Mouse (Mus musculus) frontal cortex, adult (tissue): ENCODE data around the gene Best1.

ENCODE experiments used
- ATAC-seq: cut with Nextera tagmentation; 2 replicates; pipeline ENCODE4 v1.9.2; 2017; ENCODE audit warnings: mild to moderate bottlenecking, moderate library complexity, mixed read lengths; ENCODE audit not compliant: low TSS enrichment

Best1 gene

DNA sequence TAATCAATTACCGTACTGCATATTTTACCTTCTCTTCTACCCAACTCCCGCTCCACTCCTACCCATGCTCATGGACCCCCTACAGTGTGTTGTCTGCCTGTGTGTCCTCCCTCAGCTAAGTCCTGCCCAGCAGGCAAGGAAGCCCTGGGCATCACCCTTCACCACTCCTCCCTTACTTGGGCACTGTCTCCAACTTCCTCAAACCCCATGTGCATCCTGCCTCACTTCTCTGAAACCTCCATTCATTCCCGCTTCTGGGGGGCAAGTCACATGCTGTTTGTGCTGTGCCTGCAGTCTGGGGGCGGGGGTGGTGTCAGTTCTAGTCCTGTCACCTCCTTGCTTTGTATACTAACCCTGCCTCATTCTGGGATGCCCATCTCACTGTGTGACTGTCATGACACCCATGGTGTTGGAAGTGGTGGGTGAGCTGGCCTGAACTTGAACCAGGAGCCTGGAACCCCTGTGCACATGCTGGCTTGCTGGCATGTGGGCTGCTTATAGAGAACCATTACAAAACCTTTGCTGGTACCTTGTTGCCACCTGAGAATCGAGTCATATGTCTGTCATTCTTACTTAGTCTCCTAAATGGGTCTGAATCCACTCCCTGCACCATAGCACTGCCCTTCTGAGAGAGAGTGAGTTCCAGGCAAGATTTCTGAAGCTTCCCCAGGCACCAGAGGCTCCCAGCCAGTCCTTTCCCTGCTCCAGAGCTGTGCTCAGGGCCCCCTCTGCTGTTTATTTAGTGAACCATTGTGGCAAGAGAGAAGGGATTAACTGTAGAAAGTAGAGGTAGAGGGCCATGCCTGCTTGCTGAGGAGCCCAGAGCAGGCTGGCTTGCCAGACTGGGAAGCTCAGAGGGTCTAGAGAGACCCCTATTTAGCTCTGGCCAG is 21.2 kb upstream of the Best1 start:
- ATAC-seq, result peak; percentile 71

DNA sequence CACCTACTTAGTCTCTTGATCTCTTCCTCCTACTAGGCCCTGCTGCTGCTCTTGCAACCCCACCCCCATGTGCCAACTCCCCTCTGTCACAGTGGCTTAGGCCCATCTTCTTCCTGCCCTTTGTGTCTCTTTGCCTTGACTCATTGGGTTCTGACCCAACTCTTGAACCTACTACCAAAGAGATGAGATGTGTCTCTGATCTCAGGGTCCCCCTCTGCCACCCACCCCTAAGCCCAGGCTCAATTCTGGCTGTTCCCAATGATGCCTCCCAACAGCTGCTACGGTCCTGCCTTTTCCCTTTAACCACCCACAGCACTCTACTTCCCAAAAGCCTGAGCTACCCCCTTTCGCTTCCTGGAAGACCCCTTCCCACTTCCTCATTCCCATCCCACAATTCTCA is 20.5 kb upstream of the Best1 start:
- ATAC-seq, result no peak

DNA sequence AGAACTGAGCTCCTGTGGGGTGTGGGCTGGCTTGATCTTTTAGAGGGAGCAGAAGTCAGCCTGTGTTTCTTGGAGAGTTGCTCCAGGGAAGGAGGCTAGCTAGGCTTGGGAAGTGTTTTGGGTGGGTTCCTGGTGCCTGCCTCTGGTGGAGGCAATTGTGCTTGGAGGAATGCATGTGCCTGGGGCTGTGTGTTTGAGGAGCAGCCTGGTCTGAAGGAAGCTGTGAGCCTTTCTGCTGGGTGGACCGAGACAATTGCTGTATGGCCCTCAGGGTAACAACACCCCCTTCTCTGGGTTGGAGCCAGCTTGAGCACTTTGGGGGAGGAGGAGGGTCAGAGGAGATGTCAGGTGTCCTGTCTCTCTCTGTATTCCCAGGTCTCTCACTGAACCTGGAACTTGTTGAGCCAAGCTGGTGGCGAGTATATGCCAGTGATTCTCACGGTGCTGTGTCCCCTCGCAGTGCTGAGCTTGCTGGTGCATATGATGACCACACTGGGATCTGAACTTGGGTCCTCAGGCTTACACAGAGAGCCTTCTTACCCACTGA is 17.9 kb upstream of the Best1 start:
- ATAC-seq, result no peak

DNA sequence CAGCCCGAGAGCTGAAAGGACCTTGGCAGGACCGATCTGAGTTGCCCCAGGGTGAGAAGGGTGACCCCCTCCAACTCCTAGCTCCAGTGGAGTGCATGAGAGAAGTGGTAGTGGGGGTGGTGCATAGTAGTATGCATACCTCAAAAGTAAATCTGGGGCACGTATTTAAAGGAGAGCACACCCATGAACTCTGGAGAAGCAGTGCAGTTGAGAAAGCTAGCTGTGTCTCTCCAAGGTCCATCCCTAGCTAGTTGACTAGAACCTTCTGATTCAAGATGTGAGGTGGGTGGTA is 17.0 kb upstream of the Best1 start:
- ATAC-seq, result no peak

DNA sequence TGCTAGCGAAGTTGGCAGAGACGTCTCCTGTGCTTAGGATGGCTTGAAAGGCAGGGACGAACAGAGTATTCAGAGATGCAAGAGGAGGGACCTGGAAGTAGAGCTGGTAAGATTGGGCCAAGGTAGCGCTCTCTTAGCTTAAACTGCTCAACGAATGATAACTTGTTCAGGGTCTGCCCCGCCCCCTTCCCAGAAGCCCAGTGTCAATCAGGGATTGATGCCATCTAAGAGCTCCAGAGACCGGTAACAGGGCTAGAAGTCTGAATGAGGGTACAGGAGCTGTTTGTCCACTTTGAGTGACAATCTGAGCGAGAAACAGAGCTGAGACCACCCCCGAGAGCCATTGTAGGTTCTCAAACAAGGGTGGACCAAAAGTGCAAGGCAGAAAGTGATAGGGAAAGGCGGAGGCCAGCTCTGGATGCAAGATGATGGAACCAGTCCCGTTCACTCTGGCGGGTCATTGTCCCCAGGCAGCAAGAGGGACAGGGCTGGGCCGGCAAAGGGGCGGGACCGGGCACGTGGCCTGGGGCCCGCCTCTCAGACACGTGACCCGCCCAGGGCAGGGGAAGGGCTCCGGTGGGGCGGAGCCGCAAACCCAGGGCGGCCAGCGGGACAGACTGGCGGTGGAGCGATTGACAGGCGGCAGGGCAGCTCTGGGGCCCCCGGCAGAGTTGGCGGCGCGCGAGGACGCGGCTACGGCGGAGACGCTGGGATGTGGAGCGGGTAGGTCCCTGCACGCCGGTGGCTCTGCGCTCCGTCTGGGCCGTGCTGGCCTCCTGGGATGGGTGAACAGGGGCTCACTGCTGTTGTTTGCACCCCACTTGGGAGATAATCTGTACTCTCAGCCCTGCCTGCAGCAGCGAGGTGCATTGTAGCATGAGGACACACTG is 16.4 kb upstream of the Best1 start:
- ATAC-seq, result peak; percentile 77

DNA sequence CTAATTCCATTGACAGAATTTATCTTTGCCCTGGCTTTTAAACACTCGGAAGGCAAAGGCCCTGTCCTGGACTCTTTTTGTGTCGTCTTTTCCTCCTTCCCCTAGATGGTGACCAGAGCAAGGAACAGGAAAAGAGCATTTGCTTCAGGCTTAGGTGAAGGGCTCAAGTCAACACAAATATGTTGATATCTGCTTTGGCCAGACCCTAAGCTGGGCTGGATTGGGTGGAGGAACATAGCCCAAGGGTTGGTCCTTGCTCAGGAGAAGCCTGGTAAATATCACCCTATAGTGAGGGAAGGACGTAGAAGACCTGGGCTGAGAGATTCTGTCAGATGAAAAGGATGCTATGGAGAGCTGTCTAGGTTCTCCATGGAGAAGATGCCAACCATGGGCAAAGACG is 14.7 kb upstream of the Best1 start:
- no peak for ATAC-seq

DNA sequence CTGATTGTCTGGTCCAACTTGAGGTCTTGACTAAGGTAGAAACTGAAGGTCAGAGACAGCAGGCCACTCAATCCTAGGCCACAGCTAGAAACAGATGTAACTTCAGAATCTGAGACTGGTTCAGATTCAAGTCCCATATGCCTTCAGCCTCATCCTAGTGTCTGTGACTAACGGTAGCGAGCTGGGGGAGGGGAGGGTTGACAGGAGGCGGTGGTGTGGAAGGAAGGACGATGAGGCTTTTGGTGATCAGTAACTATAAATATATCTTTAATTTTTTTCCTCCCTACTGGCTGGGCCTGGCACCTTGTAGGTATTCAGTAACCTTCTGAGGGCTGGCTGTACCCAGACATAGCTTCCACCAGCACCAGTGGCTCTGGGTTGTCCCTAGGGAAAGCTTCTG is 14.0 kb upstream of the Best1 start:
- no peak for ATAC-seq

DNA sequence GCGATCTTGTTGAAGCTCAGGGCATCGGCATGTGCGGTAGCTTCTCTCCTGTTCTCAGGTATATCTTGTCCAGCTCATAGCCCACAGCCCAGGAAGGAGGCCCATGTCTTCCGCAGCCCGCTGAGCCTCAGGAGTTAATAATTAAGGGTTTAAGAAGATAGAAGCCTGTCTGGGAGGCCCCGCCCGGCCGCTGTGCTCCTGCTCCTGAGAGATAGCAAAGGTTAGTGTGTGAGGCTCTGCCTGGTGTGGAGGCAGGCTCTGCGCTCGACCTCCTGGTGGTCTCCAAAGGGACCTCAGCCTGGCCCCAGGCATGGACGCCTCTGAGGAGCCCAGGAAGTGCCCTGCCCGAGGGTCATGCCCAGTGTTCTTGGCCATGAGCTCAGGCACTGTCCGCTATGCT is 13.4 kb upstream of the Best1 start:
- ATAC-seq, result no peak

DNA sequence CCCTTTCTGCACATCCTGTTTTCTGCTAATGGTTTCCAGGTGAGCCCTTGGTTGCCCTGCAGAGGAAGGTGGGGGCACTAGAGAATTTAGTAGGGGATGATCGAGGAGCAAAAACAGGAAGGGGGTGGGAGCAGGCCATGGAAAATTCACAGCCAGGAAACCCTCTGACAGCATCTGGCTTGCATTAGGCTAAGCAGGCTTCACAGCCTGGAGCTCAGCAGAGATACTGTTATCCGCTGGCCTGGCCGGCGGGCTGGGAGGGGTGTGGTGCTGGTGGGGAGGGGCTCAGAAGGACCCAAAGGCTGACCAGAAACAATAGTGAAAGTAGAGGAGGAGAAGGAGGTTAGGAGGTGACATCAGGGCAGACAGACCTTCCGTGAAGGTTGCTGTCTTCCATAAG is 12.5 kb upstream of the Best1 start:
- no peak for ATAC-seq

DNA sequence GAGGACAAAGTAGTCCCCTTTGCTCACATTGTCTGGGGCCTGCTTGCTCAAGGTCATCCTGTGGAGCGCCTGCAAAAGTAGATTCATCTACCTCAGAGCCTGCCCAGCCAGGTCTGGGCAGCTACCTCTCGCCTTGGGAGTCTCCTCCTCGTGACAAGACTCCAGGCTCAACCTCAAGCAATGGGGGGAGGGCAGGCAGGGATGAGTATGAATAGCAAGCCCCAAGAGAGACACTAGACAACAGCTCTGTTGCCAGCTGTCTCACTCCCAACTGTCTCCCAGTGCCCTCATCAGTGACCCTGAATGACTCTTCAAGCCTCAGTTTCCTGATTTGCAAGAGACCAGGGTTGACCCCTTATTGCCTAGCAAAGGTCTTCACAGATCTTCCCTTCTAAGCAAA is 11.9 kb upstream of the Best1 start:
- no peak for ATAC-seq

DNA sequence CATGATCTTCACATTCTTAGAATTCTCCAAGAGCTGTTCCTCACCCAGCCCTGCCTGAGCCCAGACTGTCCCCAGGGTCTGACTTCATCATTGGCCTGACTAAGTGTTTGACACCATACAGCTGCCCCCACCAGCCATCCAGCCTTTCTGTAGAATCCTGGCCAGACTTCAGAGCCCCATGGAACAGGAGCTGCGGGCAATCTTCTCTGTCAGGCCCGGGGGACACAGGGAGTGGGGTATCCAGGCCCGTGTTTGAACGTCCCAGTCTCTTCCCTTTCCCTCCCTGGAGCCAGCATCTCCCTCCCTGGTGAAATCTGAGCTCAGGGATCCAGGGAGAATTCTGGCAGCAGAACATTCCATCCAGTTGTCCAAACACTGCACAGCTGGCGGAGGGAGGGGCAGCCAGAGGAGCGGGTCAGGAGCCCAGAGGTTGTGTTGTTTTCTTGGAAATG is 11.4 kb upstream of the Best1 start:
- no peak for ATAC-seq

DNA sequence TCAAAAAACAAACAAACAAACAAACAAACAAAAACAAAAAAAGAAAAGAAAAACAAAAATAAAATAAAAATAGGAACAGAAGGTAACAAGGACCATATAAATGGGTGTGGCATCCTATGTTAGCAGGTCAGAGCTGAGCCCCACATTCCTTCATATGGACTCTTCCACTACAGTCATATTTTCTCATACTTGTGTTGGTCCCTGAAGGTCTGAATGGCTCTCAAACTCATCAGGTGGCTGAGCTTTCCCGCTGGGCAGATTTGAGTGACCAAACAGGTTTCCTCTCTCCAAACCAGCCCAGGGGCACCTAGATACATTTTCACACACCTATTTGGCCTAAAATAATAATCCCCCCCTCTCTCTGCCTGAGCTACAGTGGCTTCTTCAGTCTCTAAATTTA is 10.0 kb upstream of the Best1 start:
- no peak for ATAC-seq

DNA sequence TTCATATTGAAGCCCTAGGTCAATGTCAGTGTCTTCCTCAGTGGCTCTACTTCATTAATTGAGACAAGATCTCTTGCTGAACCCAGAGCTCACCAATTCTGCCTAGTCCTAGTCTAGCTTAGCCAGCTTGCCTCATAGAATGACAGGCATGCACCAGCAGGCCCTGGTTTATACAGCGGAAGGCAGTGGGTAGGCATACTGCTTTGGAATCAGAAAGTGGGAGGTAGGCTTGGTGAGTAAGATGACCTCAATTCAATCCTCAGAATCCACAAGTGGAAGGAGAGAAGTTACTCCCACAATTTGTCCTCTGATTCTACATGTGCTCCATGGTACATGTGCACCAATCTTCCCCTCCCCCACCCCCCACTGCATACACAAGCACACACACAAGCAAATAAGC is 2.3 kb upstream of the Best1 start:
- peak; percentile 84 for ATAC-seq

DNA sequence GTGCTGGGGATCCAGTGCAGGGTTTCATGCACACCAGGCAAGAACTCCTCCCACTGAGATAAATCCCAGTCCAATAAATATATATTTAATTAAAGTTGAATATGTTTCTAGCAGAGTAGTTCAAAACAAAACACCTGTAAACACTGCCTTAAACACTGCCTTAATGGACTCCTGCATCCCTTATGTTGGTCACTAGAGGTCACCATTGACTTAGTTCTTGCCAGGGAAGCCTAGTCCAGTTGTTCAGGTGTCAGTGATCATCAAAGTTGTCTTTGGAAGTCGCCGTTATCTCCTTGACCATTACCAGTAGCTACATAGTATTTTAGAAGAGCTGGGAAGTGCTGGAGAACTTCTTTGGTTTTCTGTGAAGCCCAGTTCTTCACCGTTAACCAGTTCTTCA is 1.1 kb downstream of the Best1 start:
- no peak for ATAC-seq

DNA sequence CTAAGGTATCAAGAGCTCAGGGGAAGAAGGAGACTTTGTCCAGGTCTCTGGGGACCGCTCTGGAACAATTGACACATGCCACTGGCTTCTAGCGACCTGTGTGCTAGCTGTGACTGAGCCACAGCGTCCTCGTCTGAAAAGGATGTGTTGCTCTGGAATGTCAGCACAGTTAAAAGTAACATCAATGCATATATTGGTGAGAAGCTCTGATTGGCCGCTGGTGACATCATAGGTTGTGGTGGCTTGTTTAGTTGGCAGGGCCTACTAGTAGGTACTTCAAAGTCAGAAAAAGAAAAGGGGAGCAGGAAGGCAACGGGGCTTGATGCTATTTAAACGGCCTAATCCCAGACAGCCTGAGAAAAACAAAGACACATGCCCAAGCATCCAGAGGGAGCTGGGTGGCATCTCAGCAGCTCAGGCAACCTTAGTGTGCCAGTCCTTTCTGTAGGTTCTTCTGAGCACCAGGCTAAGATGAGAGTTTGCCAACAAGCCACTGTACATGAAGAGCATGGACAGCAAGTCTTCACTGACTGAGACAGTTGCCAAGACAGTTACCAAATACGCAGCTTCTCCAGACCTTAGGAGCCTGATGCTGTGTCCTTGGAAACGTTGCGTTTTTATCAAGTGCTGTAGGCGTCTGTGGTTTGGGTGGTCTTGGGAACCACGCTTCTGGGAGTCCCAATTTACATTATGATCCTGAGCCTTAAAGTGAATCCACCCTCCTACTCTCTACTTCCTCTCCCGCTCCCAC is 2.5 kb downstream of the Best1 start:
- peak; percentile 72 for ATAC-seq

DNA sequence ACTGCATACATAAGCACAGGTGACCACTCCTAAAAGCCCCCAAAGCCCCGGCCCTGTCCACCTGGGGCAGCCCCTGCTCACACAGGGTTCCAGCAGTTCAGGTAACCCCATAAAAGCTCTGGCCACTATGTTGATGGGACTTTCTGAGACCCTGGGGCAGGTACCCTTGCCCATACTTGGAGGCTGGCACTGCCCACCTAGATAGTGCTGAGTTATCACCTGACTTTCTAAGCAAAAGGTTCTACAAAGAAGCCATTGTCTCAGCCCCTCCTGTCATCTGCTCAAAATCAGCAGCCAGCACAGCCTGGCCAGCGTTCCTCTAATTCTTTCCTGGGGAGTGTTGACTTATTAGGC is 3.4 kb downstream of the Best1 start:
- no peak for ATAC-seq

DNA sequence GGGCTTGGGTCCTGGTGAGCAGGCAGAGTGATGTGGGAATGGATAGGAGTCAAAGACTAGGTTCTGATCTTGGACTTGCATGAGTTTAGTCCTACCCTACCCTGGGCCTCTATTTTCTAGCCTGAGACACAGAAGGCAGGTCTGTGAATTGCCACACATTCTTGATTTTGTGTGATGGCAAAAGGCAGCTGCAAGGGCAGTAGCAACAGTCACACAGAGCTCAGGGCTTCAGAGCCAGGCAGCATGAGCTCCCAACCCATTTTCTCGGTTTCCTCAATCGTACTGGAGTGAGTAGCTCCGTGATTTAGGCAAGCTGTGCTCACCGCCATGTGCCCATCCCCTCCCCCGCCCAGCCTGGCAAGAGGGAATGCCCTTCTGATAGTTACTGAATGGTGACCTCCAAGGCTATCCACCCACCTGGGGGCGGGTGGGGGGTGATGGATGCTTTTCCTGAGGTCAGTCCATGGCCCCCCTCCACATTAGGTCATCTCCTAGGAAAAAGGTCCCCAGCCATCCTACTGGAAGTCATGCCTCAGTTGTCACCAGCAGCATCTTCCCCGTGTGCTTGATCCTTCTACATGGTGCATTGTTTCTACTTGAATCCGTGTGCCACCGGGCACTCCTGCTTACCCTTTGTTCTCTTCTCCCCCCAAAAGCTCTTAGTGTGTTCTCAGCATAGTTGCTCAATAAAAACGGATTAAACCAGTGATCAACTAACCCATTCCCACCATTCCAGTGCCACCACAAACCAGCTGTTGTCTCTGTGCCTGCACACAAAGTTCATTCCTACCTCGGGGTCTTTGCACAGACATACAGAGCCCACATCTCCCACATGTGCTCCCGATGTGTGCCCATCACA is 4.0 kb downstream of the Best1 start:
- no peak for ATAC-seq

DNA sequence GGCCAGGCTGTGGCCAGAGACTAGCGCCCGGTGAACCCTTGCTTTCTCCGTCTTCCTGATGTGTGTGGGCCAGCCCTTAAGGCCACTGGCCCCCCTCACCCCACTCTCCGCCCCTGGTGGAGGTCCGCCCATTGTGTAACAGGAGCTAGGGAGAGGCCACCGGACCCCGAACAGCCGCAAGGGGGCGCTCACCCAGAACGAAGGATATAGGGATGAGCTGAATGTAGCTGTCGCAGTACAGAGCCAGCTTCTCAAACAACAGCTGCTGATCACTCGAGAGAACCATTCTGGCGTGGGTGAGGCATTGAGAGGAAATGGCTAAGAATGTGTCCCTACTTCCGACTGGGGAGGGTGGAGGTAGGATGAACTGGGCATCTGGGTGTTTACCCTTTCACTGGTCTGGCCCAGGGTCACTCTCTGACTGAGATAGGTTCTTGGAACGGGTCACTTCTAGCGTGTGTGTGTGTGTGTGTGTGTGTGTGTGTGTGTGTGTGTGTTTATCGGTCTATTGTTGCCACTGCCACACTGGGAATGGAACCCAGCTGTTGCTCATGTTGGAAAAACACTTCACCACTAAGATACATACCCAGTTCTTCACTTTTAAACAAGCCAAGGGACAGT is 8.3 kb downstream of the Best1 start:
- ATAC-seq, result peak; percentile 69

DNA sequence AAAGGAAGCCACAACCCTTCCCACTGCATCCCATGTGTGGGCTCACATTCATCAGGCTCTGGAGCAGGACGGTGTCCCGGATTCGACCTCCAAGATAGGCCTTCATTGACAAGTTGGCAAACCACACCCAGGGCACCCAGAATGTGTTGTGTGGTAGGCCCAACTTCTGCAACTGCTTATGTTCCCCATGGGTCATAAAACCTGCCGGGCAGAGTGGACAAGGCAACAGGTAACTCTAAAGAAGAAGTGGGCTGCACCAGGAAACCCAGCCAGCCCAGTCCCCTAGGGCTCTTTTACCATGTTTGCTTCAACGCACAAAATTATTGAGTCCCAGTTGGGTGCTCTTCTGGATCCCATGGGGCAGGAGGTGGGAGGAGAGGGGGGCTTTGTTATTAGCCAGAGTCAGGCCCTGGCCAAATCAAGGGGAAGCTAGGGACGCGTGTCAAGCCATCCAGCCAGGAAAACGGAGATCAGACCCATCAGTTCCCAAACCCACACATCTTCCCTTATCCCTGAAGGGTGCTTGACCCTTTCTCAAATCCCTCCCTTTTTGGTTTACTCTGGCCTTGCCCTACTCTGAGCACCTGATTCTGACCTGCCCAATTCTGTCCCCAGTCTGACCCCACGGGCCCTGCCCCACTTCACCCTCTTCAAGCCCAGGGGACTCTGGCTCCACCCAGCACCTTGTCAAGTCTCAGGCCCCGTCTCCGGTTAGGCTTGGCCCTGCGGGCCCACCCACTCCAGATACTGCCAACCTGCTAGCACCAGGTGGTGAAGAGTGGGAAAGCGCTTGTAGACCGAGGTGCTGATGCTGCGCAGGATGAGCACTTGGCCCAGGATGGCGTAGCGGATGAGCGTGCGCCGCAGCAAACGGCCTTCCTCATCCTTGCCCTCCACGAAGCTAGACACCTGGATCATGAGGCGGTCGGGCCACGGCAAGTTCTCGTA is 9.1 kb downstream of the Best1 start:
- peak; percentile 18 for ATAC-seq

DNA sequence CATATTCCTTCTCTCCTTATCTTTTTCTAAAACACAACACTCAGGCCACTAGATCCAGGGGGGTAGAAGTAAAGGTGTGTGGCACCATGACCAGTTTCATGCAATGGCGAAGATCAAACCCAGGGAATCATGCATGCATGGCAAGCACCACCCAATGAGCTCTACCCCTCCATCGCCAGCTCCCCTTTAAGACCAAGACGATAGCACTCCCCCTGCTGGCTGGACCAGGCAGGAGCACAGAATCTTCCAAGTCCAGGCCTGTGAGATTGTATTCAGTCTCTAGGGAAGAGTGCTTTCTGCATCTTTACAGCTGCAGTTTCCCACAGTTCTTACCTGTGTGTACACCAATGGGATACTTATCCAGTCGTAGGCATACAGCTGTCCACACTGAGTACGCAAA is 10.1 kb downstream of the Best1 start:
- ATAC-seq, result peak; percentile 74
